Mouse (Mus musculus): ENCODE data around the gene Ccdc177. TPM values are rescaled to one million over a fixed set of nuclear protein-coding genes. Genes with fewer than 3 reads are reported as not detected.

The Ccdc177 gene
- total RNA-seq (2014; fragmentation: Nextera tagmentation): not detected in 2 replicates
- total RNA-seq (2017): 0.06 and 0.11 TPM in 2 replicates
- not detected in 2 replicates for polyA plus RNA-seq (2012)

DNA sequence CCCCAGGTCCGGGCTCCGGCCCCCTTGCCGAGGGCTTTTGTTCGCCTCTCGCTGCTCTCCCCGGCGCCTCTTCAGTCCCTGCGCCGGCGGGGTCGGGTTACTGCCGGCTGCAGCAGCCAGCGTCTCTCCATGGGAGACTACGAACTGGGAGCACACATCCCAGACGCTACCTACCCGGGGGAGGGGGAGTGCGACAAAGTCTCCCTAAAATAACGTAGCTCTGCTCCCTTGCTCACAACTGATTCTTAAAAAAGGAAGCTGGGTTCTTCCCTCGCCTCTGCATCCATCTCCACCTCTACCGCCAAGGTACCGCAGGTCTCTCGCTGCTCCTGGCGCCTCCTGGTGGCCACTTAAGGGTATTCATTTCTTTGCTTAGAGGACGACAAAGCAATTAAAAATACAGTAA is at the start of gene Ccdc177:
Gene Ccdc177, minus strand, starts transcription at position 292 of the 406 bp plus-strand sequence.
- no peak for TF ChIP-seq TAL1 (conservative IDR thresholded peaks at IDR 0.05; ENCODE audit: low read depth, low read length)
- peak; percentile 39; the same call in 1 of the 2 replicates for TF ChIP-seq CTCF (IDR thresholded peaks at IDR 0.05; ENCODE audit: low read depth, low read length)
- no peak for TF ChIP-seq GATA2 (IDR thresholded peaks at IDR 0.05; ENCODE audit: borderline replicate concordance, low read depth, low read length)
- no peak for TF ChIP-seq POLR2AphosphoS5 (IDR thresholded peaks at IDR 0.05; ENCODE audit: insufficient replicate concordance, low read depth, low read length)
- no peak for TF ChIP-seq GATA1 (IDR thresholded peaks at IDR 0.05; ENCODE audit: borderline replicate concordance, low read length)
- H3K36me3 ChIP-seq (replicated peaks): no peaks in the 10 kb centered on the region
- H3K27me3 ChIP-seq (ENCODE audit: insufficient read depth, low read length): peaks cover 44% of the 10 kb centered on the region
- H3K9me3 ChIP-seq (replicated peaks): peaks cover 33% of the 10 kb centered on the region
- H3K4me1 ChIP-seq (ENCODE audit: insufficient read depth, low read depth, low read length): no peaks in the 10 kb centered on the region
- no peak within 1 kb of the TSS for H3K4me3 ChIP-seq (ENCODE audit: low read depth, low read length)
- ATAC-seq (ENCODE audit: extremely low read depth, insufficient number of reproducible peaks, low FRiP score, poor library complexity, severe bottlenecking): no peak
- DNase-seq (ENCODE audit: low spot score): peak; percentile 18

DNA sequence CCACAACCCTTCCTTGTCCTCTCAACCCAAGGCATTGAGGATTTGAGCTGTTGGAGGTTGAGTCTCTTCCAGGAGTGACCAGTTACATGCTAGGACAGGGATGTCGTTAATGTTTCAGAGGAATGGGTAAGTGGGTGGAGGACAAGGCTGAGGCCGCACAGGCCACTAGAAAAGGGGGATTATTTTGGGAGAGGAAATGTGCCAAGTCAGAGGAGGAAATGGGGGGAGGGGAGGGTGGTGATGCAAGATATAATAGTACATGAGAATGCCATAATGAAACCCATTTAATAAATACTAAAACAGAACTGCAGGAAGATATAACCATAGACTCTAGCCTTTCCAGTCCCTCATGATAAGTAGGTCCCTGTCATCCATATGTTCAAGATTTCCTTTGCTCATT is 49.5 kb upstream of the Ccdc177 start:
- H3K4me1 ChIP-seq (ENCODE audit: insufficient read depth, low read depth, low read length): peaks cover 87% of the 10 kb centered on the region
- TF ChIP-seq GATA2 (IDR thresholded peaks at IDR 0.05; ENCODE audit: borderline replicate concordance, low read depth, low read length) (no peak), TAL1 (conservative IDR thresholded peaks at IDR 0.05; ENCODE audit: low read depth, low read length) (no peak)
- DNase-seq (ENCODE audit: low spot score) (no peak), ATAC-seq (ENCODE audit: extremely low read depth, insufficient number of reproducible peaks, low FRiP score, poor library complexity, severe bottlenecking) (no peak)
- H3K36me3 ChIP-seq (replicated peaks): peaks cover 40% of the 10 kb centered on the region
- H3K9me3 ChIP-seq (replicated peaks): no peaks in the 10 kb centered on the region
- H3K27me3 ChIP-seq (ENCODE audit: insufficient read depth, low read length): no peaks in the 10 kb centered on the region
- no peak overlapping the region for H3K4me3 ChIP-seq (ENCODE audit: low read depth, low read length)

DNA sequence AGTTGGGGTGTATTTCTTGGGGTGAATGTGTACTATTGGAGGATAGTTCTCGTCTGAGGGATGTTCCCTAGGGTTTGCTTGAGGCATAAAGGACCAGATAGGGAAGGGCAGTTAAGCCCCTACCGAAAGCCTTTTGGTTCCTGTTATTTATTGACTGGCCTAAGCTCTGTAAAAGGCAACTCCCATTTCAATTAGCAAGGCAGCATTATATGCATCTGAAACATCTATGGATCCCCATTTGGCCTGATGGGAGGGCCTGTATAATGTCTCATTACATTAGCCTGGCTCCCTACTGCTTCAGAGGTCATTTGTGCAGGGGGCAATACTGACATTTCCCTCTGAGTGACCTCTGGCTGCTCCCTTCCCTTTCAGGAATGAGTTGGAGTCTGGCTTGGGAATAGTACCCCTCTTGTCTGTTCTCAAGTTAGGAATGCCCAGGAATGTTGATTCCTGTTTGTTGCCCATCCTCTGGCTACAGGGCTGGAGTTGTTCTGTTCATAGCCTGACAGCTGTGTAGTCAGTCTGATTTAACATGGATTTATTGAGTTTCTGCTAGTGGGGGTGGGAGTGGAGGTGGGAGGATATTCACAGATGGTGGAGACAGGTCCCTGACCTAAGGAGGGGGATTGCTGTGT is 47.1 kb upstream of the Ccdc177 start:
- no peak for TF ChIP-seq TAL1 (conservative IDR thresholded peaks at IDR 0.05; ENCODE audit: low read depth, low read length)
- no peak for TF ChIP-seq GATA2 (IDR thresholded peaks at IDR 0.05; ENCODE audit: borderline replicate concordance, low read depth, low read length)
- no peak for TF ChIP-seq GATA1 (IDR thresholded peaks at IDR 0.05; ENCODE audit: borderline replicate concordance, low read length)
- TF ChIP-seq CTCF (IDR thresholded peaks at IDR 0.05; ENCODE audit: low read depth, low read length): no peak
- no peak for TF ChIP-seq POLR2AphosphoS5 (IDR thresholded peaks at IDR 0.05; ENCODE audit: insufficient replicate concordance, low read depth, low read length)
- no peaks in the 10 kb centered on the region for H3K27me3 ChIP-seq (ENCODE audit: insufficient read depth, low read length)
- ATAC-seq (ENCODE audit: extremely low read depth, insufficient number of reproducible peaks, low FRiP score, poor library complexity, severe bottlenecking): no peak
- H3K4me1 ChIP-seq (ENCODE audit: insufficient read depth, low read depth, low read length): peaks cover 86% of the 10 kb centered on the region
- no peak overlapping the region for H3K4me3 ChIP-seq (ENCODE audit: low read depth, low read length)
- peaks cover 54% of the 10 kb centered on the region for H3K36me3 ChIP-seq (replicated peaks)
- DNase-seq (ENCODE audit: low spot score): no peak
- no peaks in the 10 kb centered on the region for H3K9me3 ChIP-seq (replicated peaks)

- no peak for DNase-seq (ENCODE audit: low spot score)
Measured at GRCm38 (mm10) chr12:80804861-80805428, 44.5 kb upstream of the Ccdc177 start.

DNA sequence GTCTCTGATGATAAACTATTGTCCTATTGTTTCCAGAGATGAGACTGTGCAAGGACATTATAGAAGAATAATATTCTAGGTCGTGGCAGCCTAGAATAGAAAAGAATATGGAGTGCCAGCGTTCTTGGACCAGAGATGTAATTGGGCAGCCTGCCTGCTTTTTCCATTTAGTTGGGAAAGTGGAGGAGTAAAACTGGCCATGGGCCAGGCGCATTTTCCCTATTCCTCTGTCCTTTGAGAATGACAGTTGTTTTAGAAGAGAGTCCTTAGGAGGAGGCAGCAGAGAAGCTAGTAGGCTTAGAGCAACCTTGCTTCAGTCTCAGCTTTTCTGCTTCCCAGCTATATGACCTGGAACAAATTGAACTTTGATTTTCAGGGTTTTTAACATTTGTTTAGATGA is 43.4 kb upstream of the Ccdc177 start:
- ATAC-seq (ENCODE audit: extremely low read depth, insufficient number of reproducible peaks, low FRiP score, poor library complexity, severe bottlenecking) (no peak), DNase-seq (ENCODE audit: low spot score) (no peak)
- H3K4me3 ChIP-seq (ENCODE audit: low read depth, low read length): no peak overlapping the region
- H3K27me3 ChIP-seq (ENCODE audit: insufficient read depth, low read length): no peaks in the 10 kb centered on the region
- TF ChIP-seq CTCF (IDR thresholded peaks at IDR 0.05; ENCODE audit: low read depth, low read length): no peak
- TF ChIP-seq GATA2 (IDR thresholded peaks at IDR 0.05; ENCODE audit: borderline replicate concordance, low read depth, low read length): no peak
- TF ChIP-seq GATA1 (IDR thresholded peaks at IDR 0.05; ENCODE audit: borderline replicate concordance, low read length): no peak
- TF ChIP-seq POLR2AphosphoS5 (IDR thresholded peaks at IDR 0.05; ENCODE audit: insufficient replicate concordance, low read depth, low read length): no peak
- no peak for TF ChIP-seq TAL1 (conservative IDR thresholded peaks at IDR 0.05; ENCODE audit: low read depth, low read length)
- peaks cover 58% of the 10 kb centered on the region for H3K36me3 ChIP-seq (replicated peaks)
- peaks cover 75% of the 10 kb centered on the region for H3K4me1 ChIP-seq (ENCODE audit: insufficient read depth, low read depth, low read length)
- H3K9me3 ChIP-seq (replicated peaks): no peaks in the 10 kb centered on the region

More at GRCm38 (mm10) chr12:80804861-80805428, 44.5 kb upstream of the Ccdc177 start:
- Histone ChIP-seq H3K27me3 (ENCODE audit: insufficient read depth, low read length) (no peaks in the 10 kb centered on the region), H3K4me1 (ENCODE audit: insufficient read depth, low read depth, low read length) (peaks cover 78% of the 10 kb centered on the region), H3K4me3 (ENCODE audit: low read depth, low read length) (no peak overlapping the region), H3K36me3 (replicated peaks) (peaks cover 57% of the 10 kb centered on the region), H3K9me3 (replicated peaks) (no peaks in the 10 kb centered on the region)
- no peak for ATAC-seq (ENCODE audit: extremely low read depth, insufficient number of reproducible peaks, low FRiP score, poor library complexity, severe bottlenecking)
- TF ChIP-seq GATA1 (IDR thresholded peaks at IDR 0.05; ENCODE audit: borderline replicate concordance, low read length) (no peak), CTCF (IDR thresholded peaks at IDR 0.05; ENCODE audit: low read depth, low read length) (no peak), TAL1 (conservative IDR thresholded peaks at IDR 0.05; ENCODE audit: low read depth, low read length) (no peak), POLR2AphosphoS5 (IDR thresholded peaks at IDR 0.05; ENCODE audit: insufficient replicate concordance, low read depth, low read length) (no peak), GATA2 (IDR thresholded peaks at IDR 0.05; ENCODE audit: borderline replicate concordance, low read depth, low read length) (no peak)

DNA sequence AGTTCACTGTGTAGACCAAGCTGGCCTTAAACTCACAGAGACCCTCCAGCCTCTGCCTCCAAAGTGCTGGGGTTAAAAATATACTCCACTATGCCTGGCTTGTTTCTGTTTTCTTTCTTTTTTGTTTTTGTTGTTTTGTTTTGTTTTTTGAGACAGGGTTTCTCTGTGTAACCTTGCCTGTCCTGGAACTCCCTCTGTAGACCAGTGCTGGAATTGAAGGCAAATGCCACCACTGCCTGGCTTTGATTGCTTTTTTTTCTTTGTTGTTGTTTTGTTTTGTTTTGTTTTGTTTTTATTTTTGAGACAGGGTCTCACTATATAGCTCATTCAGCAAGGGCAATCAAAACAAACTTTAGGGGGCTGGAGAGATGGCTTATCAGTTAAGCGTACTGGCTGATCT is 41.0 kb upstream of the Ccdc177 start:
- DNase-seq (ENCODE audit: low spot score): no peak
- no peaks in the 10 kb centered on the region for H3K27me3 ChIP-seq (ENCODE audit: insufficient read depth, low read length)
- TF ChIP-seq TAL1 (conservative IDR thresholded peaks at IDR 0.05; ENCODE audit: low read depth, low read length) (no peak), POLR2AphosphoS5 (IDR thresholded peaks at IDR 0.05; ENCODE audit: insufficient replicate concordance, low read depth, low read length) (no peak)
- H3K9me3 ChIP-seq (replicated peaks): no peaks in the 10 kb centered on the region
- H3K4me3 ChIP-seq (ENCODE audit: low read depth, low read length): no peak overlapping the region
- peaks cover 53% of the 10 kb centered on the region for H3K36me3 ChIP-seq (replicated peaks)
- peaks cover 65% of the 10 kb centered on the region for H3K4me1 ChIP-seq (ENCODE audit: insufficient read depth, low read depth, low read length)
- no peak for ATAC-seq (ENCODE audit: extremely low read depth, insufficient number of reproducible peaks, low FRiP score, poor library complexity, severe bottlenecking)
